Mouse (Mus musculus) thymus, adult 2 months (tissue): ENCODE results near the gene Tex19.2. TPM values are rescaled to one million over a fixed set of nuclear protein-coding genes. Genes with fewer than 3 reads are reported as not detected.

ENCODE experiments used
- DNase-seq: peaks from one replicate; pipeline ENCODE4 v3.0.0; 2021
- H3K27ac ChIP-seq: fragments of 200-500 bp; 2 replicates; pipeline ENCODE4 v1.5.1; 2012; ENCODE audit warnings: low read length, control low read depth; ENCODE audit not compliant: control insufficient read depth, insufficient read depth
- H3K27me3 ChIP-seq: fragments of 200-500 bp; 2 replicates; pipeline ENCODE4 v1.6.1; 2012; ENCODE audit warnings: mild to moderate bottlenecking, low read length, moderate library complexity, mixed read lengths; ENCODE audit not compliant: control insufficient read depth, insufficient read depth
- H3K36me3 ChIP-seq: fragments of 200-500 bp; 2 replicates; pipeline ENCODE4 v1.6.1; 2012; ENCODE audit warnings: mild to moderate bottlenecking, low read length, moderate library complexity; ENCODE audit not compliant: control insufficient read depth, insufficient read depth
- H3K4me1 ChIP-seq: fragments of 200-500 bp; replicated peaks from 2 replicates; pipeline ENCODE4 v1.6.1; 2012; ENCODE audit warnings: low read length; ENCODE audit not compliant: control insufficient read depth, insufficient read depth
- H3K4me3 ChIP-seq: fragments of 200-500 bp; 2 replicates; pipeline ENCODE4 v1.5.1; 2012; ENCODE audit warnings: mild to moderate bottlenecking, low read length, control low read depth, moderate library complexity; ENCODE audit not compliant: control insufficient read depth, insufficient read depth
- CTCF ChIP-seq: fragments of 200-500 bp; IDR thresholded peaks from 2 replicates; pipeline ENCODE4 v1.5.1; 2012; ENCODE audit warnings: mild to moderate bottlenecking, control low read depth, low read length, moderate library complexity, borderline replicate concordance; ENCODE audit not compliant: control insufficient read depth, poor library complexity, insufficient read depth; ENCODE audit errors: extremely low read depth
- POLR2A ChIP-seq: fragments of 200-500 bp; IDR thresholded peaks from 2 replicates; pipeline ENCODE4 v1.6.1; 2012; ENCODE audit warnings: mild to moderate bottlenecking, low read length, control low read depth, moderate library complexity; ENCODE audit not compliant: control insufficient read depth, poor library complexity, insufficient read depth; ENCODE audit errors: extremely low read depth
- WGBS: fragments of 180-500 bp; shearing (Covaris S2); methylation state at CpG from one replicate; pipeline ENCODE4 v1.1.7; 2018; 5-methylcytosine and 5-hydroxymethylcytosine counted together
- polyA plus RNA-seq: library from polyadenylated mRNA; depleted of rRNA; stranded (reverse); fragments of >200 nt; gene quantifications from 2 replicates; pipeline ENCODE4 v1.2.3, GENCODE M21; 2012

The Tex19.2 gene
- polyA plus RNA-seq, 1 experiment = 0.04 TPM

- no peaks in the 10 kb centered on the region for H3K36me3 ChIP-seq
- no peaks in the 10 kb centered on the region for H3K27me3 ChIP-seq
- no peaks in the 10 kb centered on the region for H3K4me1 ChIP-seq
- TF ChIP-seq POLR2A (no peak), CTCF (no peak)
- no peak overlapping the region for H3K4me3 ChIP-seq
- 91% methylated on average over 4 of the region's 4 CpGs for WGBS
- no peak for DNase-seq
- H3K27ac ChIP-seq = no peak overlapping the region
Measured at GRCm38 (mm10) chr11:121101124-121101805, 17.2 kb downstream of the Tex19.2 start.

DNA sequence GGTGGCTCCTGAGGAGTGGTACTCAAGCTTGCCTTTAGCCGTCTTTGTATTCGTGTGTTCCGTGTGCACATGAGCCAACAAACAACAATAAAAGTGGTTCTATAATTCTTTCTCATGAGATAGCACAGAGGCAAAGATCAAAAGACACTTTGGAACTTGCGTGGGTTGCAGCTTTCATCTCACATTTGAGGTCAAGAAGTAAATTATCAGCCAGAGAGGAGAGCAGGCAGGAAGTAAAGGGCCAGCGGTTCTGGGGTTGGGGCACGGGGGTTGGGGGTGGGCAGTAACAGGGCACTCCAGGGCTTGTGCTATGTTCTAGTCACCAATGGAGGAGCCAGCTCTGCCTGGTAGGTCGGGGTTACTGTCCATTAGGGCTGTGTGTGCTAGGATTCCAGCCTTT lies 17.8 kb downstream of the Tex19.2 start:
- Histone ChIP-seq H3K36me3 (no peaks in the 10 kb centered on the region), H3K27ac (no peak overlapping the region), H3K4me3 (no peak overlapping the region), H3K27me3 (no peaks in the 10 kb centered on the region), H3K4me1 (no peaks in the 10 kb centered on the region)
- 33% methylated on average over 7 of the region's 7 CpGs for WGBS
- TF ChIP-seq POLR2A (no peak), CTCF (no peak)
- DNase-seq = no peak

GRCm38 (mm10) chr11:121099762-121100161 lies 18.7 kb downstream of the Tex19.2 start:
- 76% methylated on average over 7 of the region's 7 CpGs for WGBS
- no peak for DNase-seq
- no peak overlapping the region for H3K27ac ChIP-seq

GRCm38 (mm10) chr11:121092606-121093585 lies 25.6 kb downstream of the Tex19.2 start:
- Histone ChIP-seq H3K27me3 (no peaks in the 10 kb centered on the region), H3K4me3 (no peak overlapping the region), H3K27ac (no peak overlapping the region), H3K36me3 (no peaks in the 10 kb centered on the region), H3K4me1 (no peaks in the 10 kb centered on the region)
- DNase-seq = no peak
- 74% methylated on average over 14 of the region's 14 CpGs for WGBS
- TF ChIP-seq POLR2A (no peak), CTCF (no peak)

More at GRCm38 (mm10) chr11:121099762-121100161, 18.7 kb downstream of the Tex19.2 start:
- TF ChIP-seq POLR2A = no peak
- no peak for TF ChIP-seq CTCF
- Histone ChIP-seq H3K4me3 (no peak overlapping the region), H3K4me1 (no peaks in the 10 kb centered on the region), H3K27me3 (no peaks in the 10 kb centered on the region), H3K36me3 (no peaks in the 10 kb centered on the region)

DNA sequence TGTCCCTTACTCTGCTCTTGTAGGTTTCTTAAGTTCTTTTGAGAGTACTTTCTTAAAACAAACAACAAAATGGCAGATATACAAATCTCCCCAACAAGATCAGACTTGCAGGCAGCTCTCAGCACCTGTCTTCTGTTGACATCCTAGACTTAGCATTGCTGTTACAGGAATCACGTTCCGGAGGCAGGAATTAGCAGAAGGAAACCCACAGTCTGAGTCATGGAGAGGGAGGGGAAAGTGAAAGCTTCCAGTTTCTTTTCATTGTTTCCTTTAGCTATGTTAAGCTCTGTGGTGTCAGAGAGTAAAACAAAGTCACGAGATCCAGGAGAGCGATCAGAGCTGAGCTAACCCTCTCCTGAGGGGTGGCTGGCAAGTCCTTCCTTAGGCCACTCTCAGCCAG lies 27.5 kb downstream of the Tex19.2 start:
- WGBS = 78% methylated on average over 4 of the region's 4 CpGs
- H3K4me1 ChIP-seq = no peaks in the 10 kb centered on the region
- no peaks in the 10 kb centered on the region for H3K27me3 ChIP-seq
- H3K36me3 ChIP-seq = no peaks in the 10 kb centered on the region
- DNase-seq = no peak
- TF ChIP-seq CTCF (no peak), POLR2A (no peak)
- no peak overlapping the region for H3K4me3 ChIP-seq
- no peak overlapping the region for H3K27ac ChIP-seq

- H3K4me3 ChIP-seq = no peak overlapping the region
- H3K27ac ChIP-seq = no peak overlapping the region
- TF ChIP-seq POLR2A (no peak), CTCF (no peak)
- no peaks in the 10 kb centered on the region for H3K4me1 ChIP-seq
- H3K27me3 ChIP-seq = no peaks in the 10 kb centered on the region
- WGBS = 93% methylated on average over 2 of the region's 2 CpGs
- H3K36me3 ChIP-seq = no peaks in the 10 kb centered on the region
- no peak for DNase-seq
Measured at GRCm38 (mm10) chr11:121089756-121090546, 28.5 kb downstream of the Tex19.2 start.
